Mouse (Mus musculus): ENCODE data around the gene Ldlrap1. TPM values are rescaled to one million over a fixed set of nuclear protein-coding genes. Genes with fewer than 3 reads are reported as not detected.

Ldlrap1 gene
- total and polyA plus RNA-seq, 3 experiments: 1.4 to 3.7 (median 2.2) TPM

GRCm38 (mm10) chr4:134725735-134726345 is 42.0 kb downstream of the Ldlrap1 start:
- in situ Hi-C loops (cut with MboI; ENCODE audit: low pct_ligation_motif_present, low pct_unique_long_range_greater_than_20kb, low sequenced_read_pairs): no loop called here
- dilution Hi-C loops (cut with MboI; ENCODE audit: extremely low pct_ligation_motif_present, extremely low pct_unique_long_range_greater_than_20kb, low sequenced_read_pairs): no loop called here
- H3K4me3 ChIP-seq (replicated peaks in 1 of 3; ENCODE audit: low read depth in 2 of 3, low read length in 2 of 3, poor library complexity in 1 of 3): no peak overlapping the region
- H3K79me2 ChIP-seq (replicated peaks; ENCODE audit: control insufficient read depth, extremely low read depth, insufficient read depth, poor library complexity, severe bottlenecking): no peaks in the 10 kb centered on the region
- peaks cover 0 to 2% of the 10 kb centered on the region in 2 experiments; a peak in 1 of 4 replicates for H3K4me1 ChIP-seq (ENCODE audit: control insufficient read depth in 1 of 2, insufficient read depth in 2 of 2)
- TF ChIP-seq RAD21 (IDR thresholded peaks at IDR 0.05; ENCODE audit: low read depth, low read length) (peak; percentile 27), MAFK (IDR thresholded peaks at IDR 0.05; ENCODE audit: insufficient replicate concordance, low read length) (no peak), CTCF (conservative IDR thresholded peaks at IDR 0.05 in 1 of 2, IDR thresholded peaks at IDR 0.05 in 1 of 2; ENCODE audit: low read depth in 2 of 2, low read length in 2 of 2) (peak; percentile 39 to 54; a peak in 3 of 4 replicates), SMC3 (IDR thresholded peaks at IDR 0.05; ENCODE audit: low read depth, low read length) (peak; percentile 35; the same call in 1 of the 2 replicates), TCF12 (IDR thresholded peaks at IDR 0.05; ENCODE audit: low read depth, low read length) (no peak), USF2 (conservative IDR thresholded peaks at IDR 0.05; ENCODE audit: low read depth, low read length) (no peak)
- H3K36me3 ChIP-seq (replicated peaks in 1 of 2; ENCODE audit: control insufficient read depth in 1 of 2, insufficient read depth in 1 of 2, low read length in 1 of 2): no peaks in the 10 kb centered on the region
- peaks cover 8% of the 10 kb centered on the region for H3K27me3 ChIP-seq (replicated peaks)
- H3K9ac ChIP-seq (ENCODE audit: insufficient read depth, low read depth): no peak overlapping the region
- no peak for DNase-seq (ENCODE audit: extremely low read depth)
- H3K9me3 ChIP-seq (replicated peaks; ENCODE audit: low read length): peaks cover 6% of the 10 kb centered on the region
- no peak overlapping the region for H3K27ac ChIP-seq (ENCODE audit: insufficient read depth, low read depth)
- no peak overlapping the region for H3K4me2 ChIP-seq (ENCODE audit: insufficient read depth, low read depth, poor library complexity, severe bottlenecking)

GRCm38 (mm10) chr4:134724974-134725373 is 42.9 kb downstream of the Ldlrap1 start:
- H3K4me3 ChIP-seq (replicated peaks in 1 of 3; ENCODE audit: low read depth in 2 of 3, low read length in 2 of 3, poor library complexity in 1 of 3): no peak overlapping the region
- H3K79me2 ChIP-seq (replicated peaks; ENCODE audit: control insufficient read depth, extremely low read depth, insufficient read depth, poor library complexity, severe bottlenecking): no peaks in the 10 kb centered on the region
- no peak for DNase-seq (ENCODE audit: extremely low read depth)
- peaks cover 15% of the 10 kb centered on the region for H3K27me3 ChIP-seq (replicated peaks)
- in situ Hi-C loops (cut with MboI; ENCODE audit: low pct_ligation_motif_present, low pct_unique_long_range_greater_than_20kb, low sequenced_read_pairs) (no loop called here), dilution Hi-C loops (cut with MboI; ENCODE audit: extremely low pct_ligation_motif_present, extremely low pct_unique_long_range_greater_than_20kb, low sequenced_read_pairs) (no loop called here)
- TF ChIP-seq HCFC1 (IDR thresholded peaks at IDR 0.05; ENCODE audit: low read depth, low read length): no peak
- no peak for TF ChIP-seq USF1 (IDR thresholded peaks at IDR 0.05; ENCODE audit: low read depth, low read length)
- TF ChIP-seq POLR2A (IDR thresholded peaks at IDR 0.05; ENCODE audit: low read depth, low read length): no peak
- no peak for TF ChIP-seq KAT2A (IDR thresholded peaks at IDR 0.05; ENCODE audit: insufficient replicate concordance, low read length)
- TF ChIP-seq JUN (IDR thresholded peaks at IDR 0.05; ENCODE audit: insufficient read depth, low read depth, low read length): no peak
- TF ChIP-seq MAZ (IDR thresholded peaks at IDR 0.05; ENCODE audit: low read depth, low read length): no peak
- TF ChIP-seq ELF1 (IDR thresholded peaks at IDR 0.05; ENCODE audit: low read depth, low read length): no peak
- no peak for TF ChIP-seq JUND (conservative IDR thresholded peaks at IDR 0.05; ENCODE audit: low read depth, low read length)
- no peak for TF ChIP-seq CTCF (conservative IDR thresholded peaks at IDR 0.05 in 1 of 2, IDR thresholded peaks at IDR 0.05 in 1 of 2; ENCODE audit: low read depth in 2 of 2, low read length in 2 of 2)
- no peak overlapping the region for H3K4me2 ChIP-seq (ENCODE audit: insufficient read depth, low read depth, poor library complexity, severe bottlenecking)
- peaks cover 0 to 2% of the 10 kb centered on the region in 2 experiments; a peak in 1 of 4 replicates for H3K4me1 ChIP-seq (ENCODE audit: control insufficient read depth in 1 of 2, insufficient read depth in 2 of 2)
- H3K9ac ChIP-seq (ENCODE audit: insufficient read depth, low read depth): no peak overlapping the region
- peaks cover 6% of the 10 kb centered on the region for H3K9me3 ChIP-seq (replicated peaks; ENCODE audit: low read length)
- H3K27ac ChIP-seq (ENCODE audit: insufficient read depth, low read depth): no peak overlapping the region
- no peaks in the 10 kb centered on the region for H3K36me3 ChIP-seq (replicated peaks in 1 of 2; ENCODE audit: control insufficient read depth in 1 of 2, insufficient read depth in 1 of 2, low read length in 1 of 2)

Measured in CH12.LX (cell line).